Mouse (Mus musculus) WW6 (cell line): ENCODE measurements around the gene Icos.

Source experiments
- DNase-seq: peaks from one replicate; pipeline ENCODE4 v3.0.0-alpha.2; 2013; ENCODE audit warnings: low read depth, low spot score

Gene Icos

GRCm38 (mm10) chr1:60961080-60961479 is 16.6 kb upstream of the Icos start:
- peak; percentile 16 for DNase-seq

GRCm38 (mm10) chr1:60962095-60962494 is 15.6 kb upstream of the Icos start:
- DNase-seq, result no peak

GRCm38 (mm10) chr1:60967521-60967920 is 10.2 kb upstream of the Icos start:
- DNase-seq, result no peak

GRCm38 (mm10) chr1:60970846-60971245 is 6.9 kb upstream of the Icos start:
- no peak for DNase-seq

- no peak for DNase-seq
Measured at GRCm38 (mm10) chr1:60974221-60974620, 3.5 kb upstream of the Icos start.

DNA sequence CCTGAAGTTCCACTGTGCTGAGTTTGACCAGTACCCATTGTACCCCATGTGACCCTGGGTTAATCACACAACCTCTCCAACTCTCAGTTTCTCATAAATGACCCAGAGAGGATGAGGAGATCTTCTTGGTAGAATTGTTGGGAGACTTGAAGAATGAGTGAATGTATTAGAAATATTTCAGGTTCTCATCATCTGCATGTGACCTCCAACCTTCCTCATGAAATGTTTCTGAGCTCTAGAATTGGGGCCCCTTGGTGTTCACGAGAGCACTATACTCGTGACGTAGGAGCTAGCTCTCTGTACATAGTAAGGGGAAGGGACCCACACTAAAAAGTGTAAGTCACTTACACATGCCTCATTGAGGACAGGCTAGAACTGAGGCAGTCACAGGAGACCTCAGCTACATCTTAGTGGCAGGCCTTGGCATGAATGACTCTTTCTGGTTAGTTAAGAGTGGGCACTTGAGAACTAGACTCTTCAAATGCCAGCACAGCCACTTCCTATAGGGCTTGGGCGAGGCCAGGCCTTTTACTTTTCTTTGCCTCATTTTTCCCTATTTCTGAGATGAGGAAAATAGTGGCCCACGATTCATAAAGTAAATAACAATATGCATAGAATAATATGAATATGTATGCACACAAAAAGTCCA is 2.0 kb upstream of the Icos start:
- no peak for DNase-seq

DNA sequence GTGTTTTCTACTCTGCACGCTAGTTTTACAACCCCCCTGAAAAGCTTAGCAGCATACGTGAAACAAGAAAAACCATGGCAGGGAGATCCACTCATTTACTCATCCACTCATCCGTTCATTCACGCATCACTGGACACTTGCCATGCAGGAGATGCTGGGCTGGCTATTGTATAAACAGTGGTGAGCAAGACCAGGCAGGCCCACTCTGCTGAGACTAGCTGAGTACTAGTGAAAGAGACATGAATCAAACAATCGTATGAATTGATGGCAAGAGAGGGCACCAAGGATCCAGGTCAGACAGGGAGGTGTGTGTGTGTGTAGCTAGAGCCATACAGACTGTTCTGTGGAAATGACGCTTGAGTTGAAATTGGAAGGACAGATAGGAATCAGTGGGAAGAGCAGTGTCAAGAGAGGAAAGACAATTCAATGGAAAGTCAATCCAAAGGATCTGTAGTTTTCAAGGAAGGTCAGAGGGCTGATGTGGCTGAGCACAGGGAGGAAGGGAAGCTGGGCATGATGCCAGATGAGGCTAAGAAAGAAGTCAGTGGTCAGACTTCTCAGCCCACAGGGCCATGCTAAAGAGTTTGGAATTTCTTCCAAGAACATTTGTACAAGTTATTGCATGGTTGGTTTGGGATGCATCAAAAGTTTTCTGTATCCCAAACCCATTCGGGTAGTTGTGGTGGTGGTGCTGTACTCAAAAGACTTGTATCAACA is 1.6 kb downstream of the Icos start:
- no peak for DNase-seq

GRCm38 (mm10) chr1:60979843-60980235 is 2.1 kb downstream of the Icos start:
- no peak for DNase-seq

GRCm38 (mm10) chr1:60985075-60985474 is 7.3 kb downstream of the Icos start:
- DNase-seq, result no peak

DNA sequence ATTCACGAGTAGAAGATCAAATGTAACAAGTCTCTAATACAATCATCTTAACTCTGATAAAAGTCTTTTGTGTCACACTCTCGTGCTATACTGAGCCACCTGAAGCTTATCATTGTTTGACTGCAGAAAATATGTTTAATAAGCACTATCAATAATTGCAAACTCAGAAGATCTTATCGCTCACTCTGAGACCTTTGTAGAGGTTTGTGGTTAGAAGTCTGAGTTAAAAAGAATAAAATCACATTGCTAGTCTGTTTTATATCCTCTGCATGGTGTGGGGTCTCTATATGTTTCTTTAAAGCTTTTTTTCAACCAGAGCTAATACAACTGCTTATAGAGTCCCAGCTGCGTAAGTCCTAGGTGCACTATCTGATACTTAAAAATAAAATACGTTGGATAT is 8.4 kb downstream of the Icos start:
- DNase-seq, result no peak

DNA sequence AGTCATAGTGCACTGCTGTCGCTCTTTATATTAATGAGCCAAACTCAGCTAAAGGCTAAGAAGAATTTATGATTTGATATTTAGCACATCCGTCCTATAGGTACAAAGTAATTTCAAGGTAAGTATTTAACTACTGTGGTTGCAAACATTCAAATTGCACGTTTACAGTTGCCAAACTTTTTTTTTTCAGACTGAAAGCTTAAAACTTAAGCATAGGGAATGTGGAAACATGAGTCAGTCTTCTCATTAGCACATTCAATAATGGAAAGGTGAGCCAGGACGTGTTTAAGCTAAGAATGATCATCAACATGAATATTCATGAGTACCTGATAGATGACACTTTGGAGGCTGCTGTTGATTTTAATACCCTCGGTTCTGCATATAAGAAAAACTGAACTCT is 11.4 kb downstream of the Icos start:
- DNase-seq, result no peak

GRCm38 (mm10) chr1:60990305-60990704 is 12.6 kb downstream of the Icos start:
- DNase-seq, result no peak

DNA sequence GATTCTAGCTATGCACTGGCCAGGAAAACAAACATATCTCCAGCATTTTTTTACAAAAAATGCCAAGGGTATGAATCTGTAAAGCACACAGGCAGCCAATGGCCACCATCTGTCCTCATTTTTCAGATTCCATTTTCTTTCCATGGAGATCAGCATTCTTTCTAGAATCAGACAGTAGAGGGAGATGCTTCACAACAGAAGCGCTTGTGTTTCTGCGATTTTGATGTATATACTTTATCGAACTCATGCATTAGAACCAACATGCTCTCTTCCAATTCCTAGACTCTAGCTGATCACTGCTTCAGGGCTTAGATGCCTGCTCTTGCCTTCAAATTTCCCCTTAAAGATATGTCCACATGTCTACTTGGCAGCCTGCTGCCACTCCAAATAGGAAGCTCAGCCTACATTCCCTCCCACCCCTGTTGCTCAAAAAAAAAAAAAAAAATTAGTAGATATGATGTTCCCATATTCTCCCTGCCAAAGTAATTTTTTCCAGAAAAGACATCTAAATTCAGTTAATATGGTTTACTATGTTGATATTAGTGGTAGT is 20.4 kb downstream of the Icos start:
- no peak for DNase-seq

- DNase-seq, result no peak
Measured at GRCm38 (mm10) chr1:60998689-60999088, 21.0 kb downstream of the Icos start.

GRCm38 (mm10) chr1:61001786-61002354 is 24.1 kb downstream of the Icos start:
- DNase-seq, result no peak

DNA sequence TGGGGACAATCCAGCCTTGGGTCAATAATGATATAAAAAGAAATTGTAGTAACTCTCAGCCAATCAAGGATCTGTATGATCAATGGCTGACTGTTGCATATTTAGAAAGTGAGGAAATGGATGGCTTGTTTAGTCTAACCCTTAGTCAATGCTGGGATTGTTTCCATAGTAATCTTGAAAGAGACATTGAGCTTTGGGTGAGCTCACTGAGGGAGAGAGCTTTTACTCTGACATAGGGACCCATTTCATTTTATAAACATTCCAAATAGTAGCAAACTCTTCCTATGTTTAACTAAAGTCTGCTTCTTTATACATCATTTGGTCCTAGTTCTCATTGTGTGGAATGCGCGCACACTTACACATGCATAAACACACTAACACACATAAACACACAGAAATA is 28.5 kb downstream of the Icos start:
- DNase-seq, result no peak

DNA sequence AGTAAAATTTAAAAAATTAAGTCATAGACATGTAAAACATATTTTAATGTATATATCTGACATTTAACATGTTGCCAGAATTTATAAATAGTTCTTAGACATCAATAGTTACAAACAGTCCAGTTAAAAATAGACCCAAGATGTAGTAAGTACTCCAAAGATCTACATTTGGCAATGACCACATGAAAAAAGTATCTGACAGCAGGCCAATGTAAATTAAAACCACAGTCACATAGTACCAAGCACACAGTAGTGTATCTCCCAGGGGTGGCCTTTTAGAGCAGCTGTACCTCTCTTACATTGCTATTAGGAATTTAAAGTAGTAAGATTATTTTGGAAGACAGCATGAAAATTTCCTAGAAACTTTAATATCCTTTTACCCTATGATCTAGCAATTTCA is 29.8 kb downstream of the Icos start:
- no peak for DNase-seq

GRCm38 (mm10) chr1:61016578-61017118 is 38.9 kb downstream of the Icos start:
- DNase-seq, result no peak

DNA sequence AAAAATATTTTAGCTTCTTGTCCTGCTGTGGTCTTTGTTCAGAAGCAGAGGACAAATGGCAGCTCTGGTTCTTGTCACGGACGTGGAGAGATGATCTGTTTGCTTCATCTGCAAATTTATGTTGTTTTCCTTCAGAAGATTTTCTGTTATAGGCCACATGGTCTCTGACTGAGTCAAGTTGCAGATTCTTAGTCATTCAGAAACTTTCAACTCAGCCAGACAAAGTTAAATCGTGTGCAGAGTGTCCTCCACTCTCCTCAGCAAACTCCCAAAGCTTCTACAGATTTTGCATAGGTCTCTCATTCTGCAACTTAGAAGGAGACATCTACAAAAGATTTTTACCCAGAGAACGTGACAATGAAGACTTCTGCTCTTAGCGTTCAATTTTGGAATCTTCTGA is 49.0 kb downstream of the Icos start:
- no peak for DNase-seq

DNA sequence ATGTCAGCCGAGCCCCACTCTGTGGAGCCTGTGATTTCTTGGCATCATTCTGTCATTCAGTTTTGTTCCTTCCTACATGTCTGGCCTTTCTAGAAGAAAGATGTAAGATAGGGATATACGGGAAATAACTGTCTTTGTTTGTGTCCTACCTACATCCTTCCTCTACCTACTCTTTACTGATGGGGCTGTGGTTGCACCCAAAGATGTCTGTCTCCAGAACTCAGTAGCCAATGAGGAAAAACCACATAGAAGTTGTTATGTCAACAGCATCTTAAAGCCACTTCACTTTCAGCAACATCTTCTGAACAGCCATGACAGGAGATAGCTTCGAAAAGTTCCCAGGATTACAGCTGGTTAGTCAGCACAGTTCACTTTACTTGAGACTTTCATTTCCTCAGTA is 49.8 kb downstream of the Icos start:
- DNase-seq, result no peak

DNA sequence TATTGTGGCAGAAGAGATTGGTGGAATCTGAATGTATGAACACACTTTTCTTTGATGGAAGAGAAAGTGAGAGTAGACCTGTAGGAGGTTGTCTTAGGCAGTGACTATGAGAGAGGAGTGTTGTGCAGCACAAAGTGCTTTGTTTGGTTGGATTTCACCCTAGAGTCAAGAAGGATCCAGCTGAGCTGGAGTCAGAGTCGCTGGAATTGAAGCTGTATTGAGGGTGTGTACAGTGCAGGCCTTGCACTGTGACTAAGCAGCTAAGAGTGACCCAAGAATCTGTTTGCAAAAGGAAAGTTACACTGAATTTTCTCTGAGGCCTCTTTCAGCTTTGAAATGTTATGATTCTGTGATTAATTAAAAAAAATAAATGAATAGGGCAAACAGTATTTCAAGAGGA is 52.2 kb downstream of the Icos start:
- DNase-seq, result no peak

GRCm38 (mm10) chr1:61030532-61030931 is 52.8 kb downstream of the Icos start:
- no peak for DNase-seq

- DNase-seq, result no peak
Measured at GRCm38 (mm10) chr1:61035270-61035669, 57.5 kb downstream of the Icos start.
